Mouse (Mus musculus) heart, embryonic 15.5 days (tissue): Measurements from ENCODE around the gene Hsd17b11. TPM values are rescaled to one million over a fixed set of nuclear protein-coding genes. Genes with fewer than 3 reads are reported as not detected.
A peak's percentile ranks its signal among the peaks of the same experiment; 100 is the strongest.

Experiments
- ATAC-seq: fragments of 200-750 bp; cut with Nextera tagmentation; replicated peaks from 2 replicates; pipeline ENCODE4 v1.8.0; 2017; ENCODE audit warnings: low read depth, moderate TSS enrichment; ENCODE audit not compliant: insufficient number of reproducible peaks, insufficient read depth, low FRiP score
- H3K27ac ChIP-seq: fragments of 300-500 bp; sonication (generic); 2 replicates; pipeline ENCODE4 v1.5.1; 2015; ENCODE audit warnings: mild to moderate bottlenecking, inconsistent platforms
- H3K27me3 ChIP-seq: fragments of 300-500 bp; sonication (generic); 2 replicates; pipeline ENCODE4 v1.6.1; 2015; ENCODE audit warnings: inconsistent platforms
- H3K36me3 ChIP-seq: fragments of 300-500 bp; sonication (generic); 2 replicates; pipeline ENCODE4 v1.6.1; 2015; ENCODE audit warnings: mild to moderate bottlenecking, inconsistent platforms
- H3K4me1 ChIP-seq: fragments of 300-500 bp; sonication (generic); replicated peaks from 2 replicates; pipeline ENCODE4 v1.6.1; 2015; ENCODE audit warnings: inconsistent platforms
- H3K4me2 ChIP-seq: fragments of 300-500 bp; sonication (generic); 2 replicates; pipeline ENCODE4 v1.6.1; 2015; ENCODE audit warnings: inconsistent platforms, mild to moderate bottlenecking, moderate library complexity
- H3K4me3 ChIP-seq: fragments of 300-500 bp; sonication (generic); 2 replicates; pipeline ENCODE4 v1.5.1; 2015; ENCODE audit warnings: mild to moderate bottlenecking, inconsistent platforms
- H3K9ac ChIP-seq: fragments of 300-500 bp; sonication (generic); 2 replicates; pipeline ENCODE4 v1.6.1; 2015; ENCODE audit warnings: mild to moderate bottlenecking, inconsistent platforms
- H3K9me3 ChIP-seq: fragments of 300-500 bp; sonication (generic); replicated peaks from 2 replicates; pipeline ENCODE4 v1.6.1; 2016; ENCODE audit warnings: inconsistent platforms
- WGBS: fragments of 180-500 bp; shearing (Covaris S2); methylation state at CpG from one replicate; pipeline ENCODE4 v1.1.7; 2015; ENCODE audit warnings: mixed read lengths; 5-methylcytosine and 5-hydroxymethylcytosine counted together
- polyA plus RNA-seq: library from polyadenylated mRNA; unstranded; fragments of >200 nt; fragmentation: Nextera tagmentation; extraction: Ambion mirVana; gene quantifications from 2 replicates; pipeline ENCODE4 v1.2.1, GENCODE M21; 2015

The Hsd17b11 gene
- polyA plus RNA-seq, 1 experiment from 2014 or later = 4.1 TPM

GRCm38 (mm10) chr5:104052956-104053355 lies 31.2 kb upstream of the Hsd17b11 start:
- H3K4me1 ChIP-seq = peaks cover 4% of the 10 kb centered on the region
- WGBS = 57% methylated on average over 8 of the region's 8 CpGs

GRCm38 (mm10) chr5:104048139-104048538 lies 26.4 kb upstream of the Hsd17b11 start:
- ATAC-seq = no peak
- peak overlapping the region; percentile 76 for H3K4me2 ChIP-seq
- peaks cover 23% of the 10 kb centered on the region for H3K4me1 ChIP-seq
- H3K9ac ChIP-seq = 0 out of 2 replicates have a peak overlapping the region, but pooled peaks have one; percentile 92
- H3K36me3 ChIP-seq = peaks cover 16% of the 10 kb centered on the region; the same call in 1 of the 2 replicates
- WGBS = 43% methylated on average over 4 of the region's 4 CpGs
- peak overlapping the region; percentile 84 for H3K4me3 ChIP-seq
- no peaks in the 10 kb centered on the region for H3K27me3 ChIP-seq
- H3K27ac ChIP-seq = peak overlapping the region; percentile 88; the same call in 1 of the 2 replicates
- H3K9me3 ChIP-seq = no peaks in the 10 kb centered on the region

More at GRCm38 (mm10) chr5:104052956-104053355, 31.2 kb upstream of the Hsd17b11 start:
- no peak overlapping the region for H3K27ac ChIP-seq
- no peak overlapping the region for H3K4me3 ChIP-seq
- H3K4me2 ChIP-seq = no peak overlapping the region
- H3K36me3 ChIP-seq = peaks cover 16% of the 10 kb centered on the region; the same call in 1 of the 2 replicates
- H3K9me3 ChIP-seq = no peaks in the 10 kb centered on the region
- H3K9ac ChIP-seq = no peak overlapping the region
- H3K27me3 ChIP-seq = no peaks in the 10 kb centered on the region
- ATAC-seq = no peak

- no peaks in the 10 kb centered on the region for H3K27me3 ChIP-seq
- peak overlapping the region; percentile 88 for H3K27ac ChIP-seq
- no peak for ATAC-seq
- WGBS = 3% methylated on average over 19 of the region's 19 CpGs
- peak overlapping the region; percentile 92 for H3K9ac ChIP-seq
- peaks cover 27% of the 10 kb centered on the region for H3K4me1 ChIP-seq
- peak overlapping the region; percentile 76 for H3K4me2 ChIP-seq
- H3K4me3 ChIP-seq = peak overlapping the region; percentile 84
- H3K36me3 ChIP-seq = peaks cover 16% of the 10 kb centered on the region; the same call in 1 of the 2 replicates
- no peaks in the 10 kb centered on the region for H3K9me3 ChIP-seq
Measured at GRCm38 (mm10) chr5:104047200-104048105, 25.7 kb upstream of the Hsd17b11 start.

DNA sequence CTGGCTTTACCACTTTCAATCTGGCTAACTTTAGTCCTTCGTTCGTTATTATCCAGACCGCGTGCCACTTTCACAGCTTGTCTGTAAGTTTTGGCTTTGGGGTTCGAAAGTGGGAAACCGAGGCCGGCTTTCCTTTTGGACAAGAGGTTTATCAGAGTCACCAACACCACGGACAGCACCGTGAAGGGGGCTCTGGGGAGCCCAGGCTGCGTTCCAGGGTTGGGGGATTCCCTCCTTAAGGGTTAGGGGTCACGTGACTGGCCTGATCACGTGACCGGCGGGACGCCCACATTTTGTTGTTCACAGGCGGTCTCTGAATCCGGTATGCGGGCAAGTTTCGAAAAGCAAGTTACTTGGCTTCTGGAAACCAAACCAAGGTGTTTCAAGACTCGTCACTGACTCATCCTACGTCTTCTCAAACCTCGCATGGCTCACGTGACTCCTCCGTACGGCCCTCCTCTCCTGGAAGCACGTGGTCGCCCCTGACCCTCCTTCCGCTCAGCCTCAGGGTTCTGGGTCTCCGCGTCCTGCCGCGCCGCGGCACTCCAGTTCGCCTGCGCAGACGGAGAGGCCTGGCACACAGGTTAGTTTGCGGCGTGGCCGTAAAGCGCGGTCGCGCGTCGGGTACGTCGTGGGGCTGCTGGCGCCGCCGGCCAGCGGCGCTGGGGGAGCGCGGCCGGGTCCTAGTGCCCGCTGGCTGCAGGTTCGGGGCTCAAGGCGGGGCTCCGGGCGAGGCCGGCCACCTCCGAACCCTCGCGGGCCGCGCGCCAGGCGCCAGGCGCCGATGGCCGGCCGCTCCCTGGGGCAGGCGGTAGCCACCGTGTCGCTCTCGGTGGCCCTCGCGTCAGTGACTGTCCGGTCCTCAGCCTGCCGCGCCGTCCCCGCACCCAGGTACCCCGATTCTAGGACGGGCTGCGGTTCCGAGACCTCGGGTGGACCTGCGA lies 24.8 kb upstream of the Hsd17b11 start, which contains the start of gene Nudt9:
Nudt9 (plus strand) TSS at position 51 of the 944 bp plus-strand sequence.
- Histone ChIP-seq H3K4me3 (peak within 1 kb of the TSS; percentile 84), H3K9ac (peak within 1 kb of the TSS; percentile 92), H3K4me1 (peaks cover 27% of the 10 kb centered on the region), H3K27me3 (no peaks in the 10 kb centered on the region), H3K4me2 (peak within 1 kb of the TSS; percentile 76), H3K9me3 (no peaks in the 10 kb centered on the region), H3K27ac (peak within 1 kb of the TSS; percentile 88), H3K36me3 (peaks cover 11% of the 10 kb centered on the region; the same call in 1 of the 2 replicates)
- peak; percentile 97 for ATAC-seq
- WGBS = 5% methylated on average over 90 of the region's 90 CpGs

DNA sequence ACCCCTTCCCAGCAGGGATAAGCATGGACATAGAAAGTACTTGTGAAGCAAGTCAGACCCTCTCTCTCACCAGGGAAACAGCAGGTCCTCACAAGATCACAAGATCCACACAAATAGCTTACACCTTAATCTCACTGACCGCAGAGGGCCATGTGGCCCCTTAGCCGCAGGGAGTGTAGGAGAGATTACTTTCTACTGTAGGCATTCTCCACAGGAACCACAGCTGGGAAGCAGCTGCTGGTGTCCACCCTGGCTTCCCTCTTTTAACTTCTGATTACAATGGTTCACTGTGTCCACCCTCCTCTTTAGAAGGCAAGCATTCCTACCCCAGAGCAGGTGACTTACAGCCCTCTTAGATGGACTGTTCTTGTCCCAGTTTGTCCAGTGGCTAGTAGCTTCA lies 22.0 kb upstream of the Hsd17b11 start:
- H3K4me2 ChIP-seq = no peak overlapping the region
- H3K4me3 ChIP-seq = no peak overlapping the region
- H3K9me3 ChIP-seq = no peaks in the 10 kb centered on the region
- WGBS = 23% methylated on average over 2 of the region's 2 CpGs
- H3K9ac ChIP-seq = no peak overlapping the region
- no peak for ATAC-seq
- peaks cover 27% of the 10 kb centered on the region for H3K4me1 ChIP-seq
- H3K27me3 ChIP-seq = no peaks in the 10 kb centered on the region
- no peaks in the 10 kb centered on the region for H3K36me3 ChIP-seq
- peak overlapping the region; percentile 42 for H3K27ac ChIP-seq

DNA sequence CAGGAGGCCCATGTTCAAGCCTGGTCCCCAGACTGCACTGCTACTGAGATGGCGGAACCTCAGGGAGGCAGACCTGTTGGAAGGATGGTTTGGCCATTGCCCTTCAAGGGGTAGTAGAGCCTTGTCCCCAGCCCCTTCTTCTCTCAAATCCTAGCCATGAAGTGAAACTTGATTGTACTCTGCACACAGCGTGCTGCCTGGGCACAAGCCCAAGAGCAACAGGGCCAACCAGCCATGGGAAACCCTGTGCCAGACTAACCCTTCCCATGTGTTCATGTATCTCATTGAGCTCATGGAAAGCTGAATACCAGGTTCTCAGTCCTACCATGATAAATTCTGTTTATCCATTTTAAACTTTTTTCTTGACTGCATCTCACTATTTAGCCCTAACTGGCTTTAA lies 21.2 kb upstream of the Hsd17b11 start:
- no peak overlapping the region for H3K9ac ChIP-seq
- H3K9me3 ChIP-seq = no peaks in the 10 kb centered on the region
- peaks cover 22% of the 10 kb centered on the region for H3K4me1 ChIP-seq
- H3K27me3 ChIP-seq = no peaks in the 10 kb centered on the region
- 74% methylated on average over 2 of the region's 2 CpGs for WGBS
- H3K4me3 ChIP-seq = no peak overlapping the region
- ATAC-seq = no peak
- H3K27ac ChIP-seq = peak overlapping the region; percentile 42
- no peaks in the 10 kb centered on the region for H3K36me3 ChIP-seq
- no peak overlapping the region for H3K4me2 ChIP-seq

DNA sequence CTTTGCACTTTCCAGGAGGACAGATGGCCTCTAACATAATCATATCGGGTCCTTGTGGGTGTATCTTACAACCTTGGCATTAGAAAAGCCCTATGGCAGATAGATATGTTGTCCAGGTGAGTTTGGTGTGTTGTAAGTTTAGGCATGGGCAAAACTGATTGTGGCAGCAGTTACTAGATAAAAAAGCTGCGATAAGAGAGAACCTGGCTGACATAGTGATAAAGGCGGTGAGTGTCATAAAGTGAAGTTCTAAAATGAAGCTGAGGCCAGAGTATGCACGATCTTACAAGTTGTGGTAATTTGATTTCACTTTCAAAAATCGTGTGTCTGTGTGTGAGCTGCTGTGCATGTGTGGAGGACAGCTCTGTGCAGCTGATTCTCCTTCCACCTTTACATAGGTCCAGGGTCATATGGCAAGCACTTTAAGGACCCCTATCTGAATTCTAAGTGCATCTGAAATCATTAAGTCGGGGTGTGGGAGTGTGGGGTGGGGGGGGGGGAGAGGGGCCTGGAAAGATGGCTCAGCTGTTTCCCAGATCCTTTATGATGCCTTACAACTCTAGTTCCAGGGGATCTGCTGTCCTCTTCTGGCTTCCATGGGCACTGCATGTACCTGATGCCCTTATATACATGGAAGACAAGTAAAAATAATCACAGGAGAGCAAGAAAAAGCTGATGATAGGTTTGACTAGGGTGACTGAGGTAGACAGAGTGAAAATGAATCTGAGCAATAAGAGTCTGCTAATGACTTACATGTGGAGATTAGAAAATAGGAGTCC lies 17.6 kb upstream of the Hsd17b11 start:
- ATAC-seq = 0 out of 2 replicates have a peak, but pooled peaks have one; percentile 53
- WGBS = 59% methylated on average over 6 of the region's 6 CpGs

GRCm38 (mm10) chr5:104036686-104037085 lies 15.0 kb upstream of the Hsd17b11 start:
- H3K27ac ChIP-seq = no peak overlapping the region
- no peak for ATAC-seq

More for the DNA sequence above, 17.6 kb upstream of the Hsd17b11 start:
- Histone ChIP-seq H3K4me2 (no peak overlapping the region), H3K9me3 (no peaks in the 10 kb centered on the region), H3K4me1 (peaks cover 12% of the 10 kb centered on the region), H3K4me3 (no peak overlapping the region), H3K9ac (no peak overlapping the region), H3K27ac (no peak overlapping the region), H3K36me3 (no peaks in the 10 kb centered on the region), H3K27me3 (no peaks in the 10 kb centered on the region)

GRCm38 (mm10) chr5:104035824-104036223 lies 14.1 kb upstream of the Hsd17b11 start:
- Histone ChIP-seq H3K36me3 (no peaks in the 10 kb centered on the region), H3K27ac (no peak overlapping the region), H3K4me3 (no peak overlapping the region), H3K27me3 (no peaks in the 10 kb centered on the region), H3K4me2 (no peak overlapping the region), H3K9ac (no peak overlapping the region), H3K9me3 (no peaks in the 10 kb centered on the region), H3K4me1 (no peaks in the 10 kb centered on the region)
- WGBS = 24% methylated on average over 1 of the region's 1 CpGs
- no peak for ATAC-seq

More at GRCm38 (mm10) chr5:104036686-104037085, 15.0 kb upstream of the Hsd17b11 start:
- H3K9ac ChIP-seq = no peak overlapping the region
- H3K4me1 ChIP-seq = no peaks in the 10 kb centered on the region
- H3K4me2 ChIP-seq = no peak overlapping the region
- no peaks in the 10 kb centered on the region for H3K36me3 ChIP-seq
- H3K27me3 ChIP-seq = no peaks in the 10 kb centered on the region
- no peaks in the 10 kb centered on the region for H3K9me3 ChIP-seq
- no peak overlapping the region for H3K4me3 ChIP-seq
- 81% methylated on average over 1 of the region's 1 CpGs for WGBS

GRCm38 (mm10) chr5:104035066-104035465 lies 13.3 kb upstream of the Hsd17b11 start:
- Histone ChIP-seq H3K27me3 (no peaks in the 10 kb centered on the region), H3K4me2 (no peak overlapping the region)
- ATAC-seq = no peak

More at GRCm38 (mm10) chr5:104035066-104035465, 13.3 kb upstream of the Hsd17b11 start:
- no peaks in the 10 kb centered on the region for H3K9me3 ChIP-seq
- H3K36me3 ChIP-seq = no peaks in the 10 kb centered on the region
- no peak overlapping the region for H3K4me3 ChIP-seq
- H3K4me1 ChIP-seq = no peaks in the 10 kb centered on the region
- no peak overlapping the region for H3K9ac ChIP-seq
- no peak overlapping the region for H3K27ac ChIP-seq
